Mouse (Mus musculus) hindbrain, embryonic 11.5 days (tissue): ENCODE measurements around the gene Haghl. TPM values are rescaled to one million over a fixed set of nuclear protein-coding genes. Genes with fewer than 3 reads are reported as not detected.

ENCODE experiments used
- ATAC-seq: fragments of 200-750 bp; cut with Nextera tagmentation; 2 replicates; pipeline ENCODE4 v1.8.0; 2017; ENCODE audit warnings: mild to moderate bottlenecking, moderate TSS enrichment, moderate library complexity; ENCODE audit not compliant: low FRiP score
- DNase-seq: peaks from one replicate; pipeline ENCODE4 v3.0.0-alpha.2; 2015; ENCODE audit warnings: low spot score
- H3K27ac ChIP-seq: fragments of 300-500 bp; sonication (generic); 2 replicates; pipeline ENCODE4 v1.5.1; 2014; ENCODE audit warnings: mild to moderate bottlenecking, low read depth, low read length
- H3K27me3 ChIP-seq: fragments of 300-500 bp; sonication (generic); 2 replicates; pipeline ENCODE4 v1.6.1; 2014; ENCODE audit warnings: mild to moderate bottlenecking, low read length, moderate library complexity, mixed read lengths; ENCODE audit not compliant: control insufficient read depth, insufficient read depth
- H3K36me3 ChIP-seq: fragments of 300-500 bp; sonication (generic); 2 replicates; pipeline ENCODE4 v1.6.1; 2014; ENCODE audit warnings: mild to moderate bottlenecking, low read length, moderate library complexity, mixed read lengths; ENCODE audit not compliant: control insufficient read depth, insufficient read depth
- H3K4me1 ChIP-seq: fragments of 300-500 bp; sonication (generic); replicated peaks from 2 replicates; pipeline ENCODE4 v1.6.1; 2014; ENCODE audit warnings: low read length, mixed read lengths; ENCODE audit not compliant: control insufficient read depth, insufficient read depth
- H3K4me2 ChIP-seq: fragments of 300-500 bp; sonication (generic); replicated peaks from 2 replicates; pipeline ENCODE4 v1.6.1; 2014; ENCODE audit warnings: mild to moderate bottlenecking, low read depth, low read length
- H3K4me3 ChIP-seq: fragments of 300-500 bp; sonication (generic); 2 replicates; pipeline ENCODE4 v1.5.1; 2014; ENCODE audit warnings: low read depth, low read length
- H3K9ac ChIP-seq: fragments of 300-500 bp; sonication (generic); 2 replicates; pipeline ENCODE4 v1.6.1; 2014; ENCODE audit warnings: low read depth, low read length
- H3K9me3 ChIP-seq: fragments of 300-500 bp; sonication (generic); 2 replicates; pipeline ENCODE4 v1.6.1; 2016; ENCODE audit warnings: low read length; ENCODE audit not compliant: control insufficient read depth
- WGBS: fragments of 180-500 bp; shearing (Covaris S2); extraction: QIAGEN DNeasy Blood & Tissue Kit; methylation state at CpG from one replicate; pipeline ENCODE4 v1.1.7; 2014; 5-methylcytosine and 5-hydroxymethylcytosine counted together
- polyA plus RNA-seq: library from polyadenylated mRNA; unstranded; fragments of >200 nt; fragmentation: Nextera tagmentation; extraction: Ambion mirVana; gene quantifications from 2 replicates; pipeline ENCODE4 v1.2.1, GENCODE M21; 2014

Haghl gene
- polyA plus RNA-seq, result 63.6 and 70.3 TPM in 2 replicates

GRCm38 (mm10) chr17:25785281-25785745 lies at the start of gene Haghl:
Haghl (minus strand) TSS chr17:25785673.
- Histone ChIP-seq H3K9me3 (no peaks in the 10 kb centered on the region), H3K36me3 (no peaks in the 10 kb centered on the region; the same call in 1 of the 2 replicates), H3K4me2 (peak within 1 kb of the TSS; percentile 74), H3K4me1 (peaks cover 8% of the 10 kb centered on the region), H3K9ac (peak within 1 kb of the TSS; percentile 67), H3K4me3 (peak within 1 kb of the TSS; percentile 73), H3K27me3 (no peaks in the 10 kb centered on the region), H3K27ac (peak within 1 kb of the TSS; percentile 84)
- ATAC-seq (peak; percentile 81), DNase-seq (peak; percentile 98)
- under 1% methylated on average over 23 of the region's 23 CpGs for WGBS

GRCm38 (mm10) chr17:25834595-25835222 lies 49.2 kb upstream of the Haghl start:
- DNase-seq (no peak), ATAC-seq (no peak)
- Histone ChIP-seq H3K36me3 (peaks cover 16% of the 10 kb centered on the region), H3K27me3 (no peaks in the 10 kb centered on the region), H3K27ac (peak overlapping the region; percentile 24; the same call in 1 of the 2 replicates), H3K9ac (no peak overlapping the region), H3K4me3 (peak overlapping the region; percentile 83; the same call in 1 of the 2 replicates), H3K4me2 (peak overlapping the region; percentile 91), H3K4me1 (peaks cover 39% of the 10 kb centered on the region), H3K9me3 (no peaks in the 10 kb centered on the region)
- WGBS, result 92% methylated on average over 12 of the region's 12 CpGs

GRCm38 (mm10) chr17:25833961-25834594 lies 48.6 kb upstream of the Haghl start:
- Histone ChIP-seq H3K4me2 (peak overlapping the region; percentile 91), H3K4me1 (peaks cover 43% of the 10 kb centered on the region), H3K4me3 (peak overlapping the region; percentile 83), H3K36me3 (peaks cover 10% of the 10 kb centered on the region), H3K9ac (peak overlapping the region; percentile 79), H3K27ac (peak overlapping the region; percentile 94), H3K9me3 (no peaks in the 10 kb centered on the region), H3K27me3 (no peaks in the 10 kb centered on the region)
- no peak for ATAC-seq
- DNase-seq, result no peak
- WGBS, result 60% methylated on average over 6 of the region's 6 CpGs

- DNase-seq, result peak; percentile 87
- Histone ChIP-seq H3K4me1 (peaks cover 46% of the 10 kb centered on the region), H3K4me2 (peak within 1 kb of the TSS; percentile 91), H3K36me3 (peaks cover 8% of the 10 kb centered on the region; the same call in 1 of the 2 replicates), H3K27ac (peak within 1 kb of the TSS; percentile 94), H3K9me3 (no peaks in the 10 kb centered on the region), H3K4me3 (peak within 1 kb of the TSS; percentile 83), H3K27me3 (no peaks in the 10 kb centered on the region), H3K9ac (peak within 1 kb of the TSS; percentile 79)
- ATAC-seq, result peak; percentile 75
- WGBS, result under 1% methylated on average over 24 of the region's 24 CpGs
Measured at GRCm38 (mm10) chr17:25833291-25833663, 47.8 kb upstream of the Haghl start, which contains the start of gene Stub1. Stub1 (minus strand) TSS chr17:25833404.

- ATAC-seq, result peak; percentile 90
- no peaks in the 10 kb centered on the region for H3K27me3 ChIP-seq
- H3K4me3 ChIP-seq, result peak overlapping the region; percentile 83
- H3K27ac ChIP-seq, result peak overlapping the region; percentile 94
- peaks cover 8% of the 10 kb centered on the region; the same call in 1 of the 2 replicates for H3K36me3 ChIP-seq
- peak; percentile 99 for DNase-seq
- H3K4me2 ChIP-seq, result peak overlapping the region; percentile 91
- H3K4me1 ChIP-seq, result peaks cover 45% of the 10 kb centered on the region
- WGBS, result 0% methylated on average over 71 of the region's 77 CpGs
- no peaks in the 10 kb centered on the region for H3K9me3 ChIP-seq
- peak overlapping the region; percentile 79 for H3K9ac ChIP-seq
Measured at GRCm38 (mm10) chr17:25832436-25833290, 47.2 kb upstream of the Haghl start.

GRCm38 (mm10) chr17:25831451-25832281 lies 46.2 kb upstream of the Haghl start:
- Histone ChIP-seq H3K9me3 (no peaks in the 10 kb centered on the region), H3K4me2 (peak overlapping the region; percentile 91), H3K27ac (no peak overlapping the region; the same call in 1 of the 2 replicates), H3K36me3 (peaks cover 8% of the 10 kb centered on the region; the same call in 1 of the 2 replicates), H3K4me1 (peaks cover 38% of the 10 kb centered on the region), H3K9ac (peak overlapping the region; percentile 79), H3K27me3 (no peaks in the 10 kb centered on the region), H3K4me3 (peak overlapping the region; percentile 83)
- DNase-seq (peak; percentile 19), ATAC-seq (no peak)
- 64% methylated on average over 21 of the region's 21 CpGs for WGBS

- H3K27ac ChIP-seq, result no peak overlapping the region
- H3K9me3 ChIP-seq, result no peaks in the 10 kb centered on the region
- no peak for DNase-seq
- peaks cover 8% of the 10 kb centered on the region; the same call in 1 of the 2 replicates for H3K36me3 ChIP-seq
- H3K4me1 ChIP-seq, result peaks cover 32% of the 10 kb centered on the region
- WGBS, result 89% methylated on average over 14 of the region's 14 CpGs
- 0 out of 2 replicates have a peak overlapping the region, but pooled peaks have one; percentile 91 for H3K4me2 ChIP-seq
- H3K27me3 ChIP-seq, result no peaks in the 10 kb centered on the region
- 0 out of 2 replicates have a peak overlapping the region, but pooled peaks have one; percentile 6 for H3K4me3 ChIP-seq
- ATAC-seq, result no peak
- 0 out of 2 replicates have a peak overlapping the region, but pooled peaks have one; percentile 23 for H3K9ac ChIP-seq
Measured at GRCm38 (mm10) chr17:25830806-25831431, 45.4 kb upstream of the Haghl start.
